Mouse (Mus musculus): Measurements from ENCODE around the gene Tmem245. TPM values are rescaled to one million over a fixed set of nuclear protein-coding genes. Genes with fewer than 3 reads are reported as not detected.
A peak's percentile ranks its signal among the peaks of the same experiment; 100 is the strongest.

Gene Tmem245
- polyA plus RNA-seq (2015; fragmentation: Nextera tagmentation; extraction: Ambion mirVana): 6.3 and 6.7 TPM in 2 replicates

- peak within 1 kb of the TSS; percentile 90 for H3K4me3 ChIP-seq (ENCODE audit: low read length)
- H3K9ac ChIP-seq (ENCODE audit: low read depth, low read length): peak within 1 kb of the TSS; percentile 93
- peak; percentile 94 for ATAC-seq
- H3K36me3 ChIP-seq (ENCODE audit: control insufficient read depth, insufficient read depth, low read length): no peaks in the 10 kb centered on the region
- no peaks in the 10 kb centered on the region for H3K9me3 ChIP-seq (ENCODE audit: control insufficient read depth, low read length)
- H3K27ac ChIP-seq (ENCODE audit: low read length): peak within 1 kb of the TSS; percentile 92
- no peaks in the 10 kb centered on the region for H3K27me3 ChIP-seq (replicated peaks; ENCODE audit: control insufficient read depth, insufficient read depth, low read length)
- under 1% methylated on average over 107 of the region's 107 CpGs for WGBS
- peak within 1 kb of the TSS; percentile 65 for H3K4me2 ChIP-seq (ENCODE audit: low read depth, low read length)
- peaks cover 35% of the 10 kb centered on the region for H3K4me1 ChIP-seq (ENCODE audit: control insufficient read depth, insufficient read depth, low read length)
Observed at GRCm38 (mm10) chr4:56946641-56947640, at the start of gene Tmem245. Gene Tmem245, minus strand, starts transcription at chr4:56947437.

GRCm38 (mm10) chr4:56993331-56993730, 46.1 kb upstream of the Tmem245 start:
- Histone ChIP-seq H3K4me3 (ENCODE audit: low read length) (no peak overlapping the region), H3K27ac (ENCODE audit: low read length) (no peak overlapping the region), H3K9ac (ENCODE audit: low read depth, low read length) (no peak overlapping the region), H3K36me3 (ENCODE audit: control insufficient read depth, insufficient read depth, low read length) (no peaks in the 10 kb centered on the region), H3K27me3 (replicated peaks; ENCODE audit: control insufficient read depth, insufficient read depth, low read length) (peaks cover 26% of the 10 kb centered on the region), H3K4me2 (ENCODE audit: low read depth, low read length) (no peak overlapping the region), H3K4me1 (ENCODE audit: control insufficient read depth, insufficient read depth, low read length) (peaks cover 5% of the 10 kb centered on the region), H3K9me3 (ENCODE audit: control insufficient read depth, low read length) (0 out of 2 replicates have a peak, but pooled peaks cover 4% of the 10 kb centered on the region)
- no peak for ATAC-seq
- WGBS: 84% methylated on average over 7 of the region's 7 CpGs

GRCm38 (mm10) chr4:56991951-56992350, 44.7 kb upstream of the Tmem245 start:
- Histone ChIP-seq H3K4me3 (ENCODE audit: low read length) (no peak overlapping the region), H3K27ac (ENCODE audit: low read length) (no peak overlapping the region), H3K9ac (ENCODE audit: low read depth, low read length) (no peak overlapping the region), H3K4me2 (ENCODE audit: low read depth, low read length) (no peak overlapping the region), H3K36me3 (ENCODE audit: control insufficient read depth, insufficient read depth, low read length) (no peaks in the 10 kb centered on the region), H3K9me3 (ENCODE audit: control insufficient read depth, low read length) (0 out of 2 replicates have a peak, but pooled peaks cover 4% of the 10 kb centered on the region), H3K4me1 (ENCODE audit: control insufficient read depth, insufficient read depth, low read length) (peaks cover 5% of the 10 kb centered on the region), H3K27me3 (replicated peaks; ENCODE audit: control insufficient read depth, insufficient read depth, low read length) (peaks cover 26% of the 10 kb centered on the region)
- 77% methylated on average over 2 of the region's 2 CpGs for WGBS
- ATAC-seq: no peak

GRCm38 (mm10) chr4:56990215-56990584, 43.0 kb upstream of the Tmem245 start, which contains the start of gene Frrs1l:
Gene Frrs1l, minus strand, starts transcription at chr4:56990391.
- Histone ChIP-seq H3K4me1 (ENCODE audit: control insufficient read depth, insufficient read depth, low read length) (peaks cover 5% of the 10 kb centered on the region), H3K4me2 (ENCODE audit: low read depth, low read length) (peak within 1 kb of the TSS; percentile 97), H3K27me3 (replicated peaks; ENCODE audit: control insufficient read depth, insufficient read depth, low read length) (peaks cover 26% of the 10 kb centered on the region), H3K9ac (ENCODE audit: low read depth, low read length) (peak within 1 kb of the TSS; percentile 64), H3K27ac (ENCODE audit: low read length) (no peak within 1 kb of the TSS), H3K9me3 (ENCODE audit: control insufficient read depth, low read length) (no peaks in the 10 kb centered on the region), H3K36me3 (ENCODE audit: control insufficient read depth, insufficient read depth, low read length) (no peaks in the 10 kb centered on the region), H3K4me3 (ENCODE audit: low read length) (peak within 1 kb of the TSS; percentile 66)
- ATAC-seq: peak; percentile 55
- under 1% methylated on average over 40 of the region's 44 CpGs for WGBS

DNA sequence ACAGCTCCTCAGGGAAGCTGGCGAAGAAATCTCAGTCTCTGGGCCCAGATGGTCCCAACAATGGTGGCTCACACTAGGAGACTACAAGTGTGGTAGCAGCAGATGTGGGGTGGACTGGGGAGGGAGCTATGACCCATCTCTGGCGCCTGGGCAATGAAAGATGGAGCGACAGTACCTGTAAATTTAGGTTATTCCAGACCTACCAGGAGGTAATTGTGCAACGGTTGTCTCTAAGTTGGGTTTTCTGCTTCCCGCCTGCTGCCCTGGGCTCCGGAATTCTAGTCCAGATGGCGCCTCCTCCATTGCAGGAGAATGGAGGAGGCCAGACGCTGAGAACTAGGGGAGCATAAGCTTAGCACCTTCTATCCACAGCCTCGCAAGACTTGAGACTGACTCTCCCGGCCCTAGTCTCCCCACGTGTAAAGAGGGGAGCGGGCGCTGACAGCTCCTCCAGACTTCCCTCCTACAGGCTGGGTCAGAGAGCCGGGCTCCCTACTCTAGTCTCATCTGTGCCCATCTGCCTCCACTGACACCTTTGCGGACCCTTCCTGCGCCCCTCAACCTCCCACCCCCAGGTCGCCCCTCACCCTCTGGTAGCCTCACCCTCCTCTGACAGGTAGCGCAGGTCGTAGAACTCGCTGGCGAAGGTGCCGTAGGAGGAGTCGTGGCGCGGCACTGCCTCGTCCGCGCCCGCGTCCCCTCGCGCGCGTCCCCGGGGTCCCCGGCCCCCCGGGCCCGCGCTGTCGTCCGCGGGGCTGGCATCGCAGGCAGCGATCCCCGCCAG, 42.4 kb upstream of the Tmem245 start:
- Histone ChIP-seq H3K27ac (ENCODE audit: low read length) (no peak overlapping the region), H3K9ac (ENCODE audit: low read depth, low read length) (peak overlapping the region; percentile 64), H3K4me1 (ENCODE audit: control insufficient read depth, insufficient read depth, low read length) (peaks cover 5% of the 10 kb centered on the region), H3K9me3 (ENCODE audit: control insufficient read depth, low read length) (no peaks in the 10 kb centered on the region), H3K4me3 (ENCODE audit: low read length) (peak overlapping the region; percentile 66), H3K36me3 (ENCODE audit: control insufficient read depth, insufficient read depth, low read length) (no peaks in the 10 kb centered on the region), H3K27me3 (replicated peaks; ENCODE audit: control insufficient read depth, insufficient read depth, low read length) (peaks cover 26% of the 10 kb centered on the region), H3K4me2 (ENCODE audit: low read depth, low read length) (peak overlapping the region; percentile 97)
- WGBS: 7% methylated on average over 39 of the region's 45 CpGs
- ATAC-seq: peak; percentile 40

- no peak overlapping the region for H3K4me3 ChIP-seq (ENCODE audit: low read length)
- H3K4me1 ChIP-seq (ENCODE audit: control insufficient read depth, insufficient read depth, low read length): peaks cover 4% of the 10 kb centered on the region; the same call in 1 of the 2 replicates
- no peak overlapping the region for H3K4me2 ChIP-seq (ENCODE audit: low read depth, low read length)
- H3K36me3 ChIP-seq (ENCODE audit: control insufficient read depth, insufficient read depth, low read length): no peaks in the 10 kb centered on the region
- no peak overlapping the region for H3K9ac ChIP-seq (ENCODE audit: low read depth, low read length)
- H3K27ac ChIP-seq (ENCODE audit: low read length): no peak overlapping the region
- no peak for ATAC-seq
- H3K9me3 ChIP-seq (ENCODE audit: control insufficient read depth, low read length): no peaks in the 10 kb centered on the region
- WGBS: 74% methylated on average over 7 of the region's 7 CpGs
- no peaks in the 10 kb centered on the region for H3K27me3 ChIP-seq (replicated peaks; ENCODE audit: control insufficient read depth, insufficient read depth, low read length)
Observed at GRCm38 (mm10) chr4:56965586-56966179, 18.4 kb upstream of the Tmem245 start.

GRCm38 (mm10) chr4:56963687-56964086, 16.4 kb upstream of the Tmem245 start:
- no peak overlapping the region for H3K4me2 ChIP-seq (ENCODE audit: low read depth, low read length)
- no peaks in the 10 kb centered on the region for H3K9me3 ChIP-seq (ENCODE audit: control insufficient read depth, low read length)
- ATAC-seq: no peak
- H3K9ac ChIP-seq (ENCODE audit: low read depth, low read length): no peak overlapping the region
- WGBS: 85% methylated on average over 6 of the region's 6 CpGs
- no peak overlapping the region for H3K27ac ChIP-seq (ENCODE audit: low read length)
- no peaks in the 10 kb centered on the region for H3K36me3 ChIP-seq (ENCODE audit: control insufficient read depth, insufficient read depth, low read length)
- no peak overlapping the region for H3K4me3 ChIP-seq (ENCODE audit: low read length)
- H3K4me1 ChIP-seq (ENCODE audit: control insufficient read depth, insufficient read depth, low read length): peaks cover 4% of the 10 kb centered on the region; the same call in 1 of the 2 replicates
- no peaks in the 10 kb centered on the region for H3K27me3 ChIP-seq (replicated peaks; ENCODE audit: control insufficient read depth, insufficient read depth, low read length)

GRCm38 (mm10) chr4:56961320-56961925, 14.2 kb upstream of the Tmem245 start:
- Histone ChIP-seq H3K27me3 (replicated peaks; ENCODE audit: control insufficient read depth, insufficient read depth, low read length) (no peaks in the 10 kb centered on the region), H3K4me1 (ENCODE audit: control insufficient read depth, insufficient read depth, low read length) (peaks cover 4% of the 10 kb centered on the region; the same call in 1 of the 2 replicates), H3K9me3 (ENCODE audit: control insufficient read depth, low read length) (no peaks in the 10 kb centered on the region), H3K4me3 (ENCODE audit: low read length) (no peak overlapping the region), H3K4me2 (ENCODE audit: low read depth, low read length) (no peak overlapping the region), H3K9ac (ENCODE audit: low read depth, low read length) (no peak overlapping the region), H3K36me3 (ENCODE audit: control insufficient read depth, insufficient read depth, low read length) (no peaks in the 10 kb centered on the region), H3K27ac (ENCODE audit: low read length) (no peak overlapping the region)
- WGBS: 58% methylated on average over 12 of the region's 12 CpGs
- peak; percentile 70 for ATAC-seq

All from intestine, embryonic 16.5 days (tissue).